Mouse (Mus musculus) heart, embryonic 16.5 days (tissue): ENCODE data around the gene Ror2. TPM values are rescaled to one million over a fixed set of nuclear protein-coding genes. Genes with fewer than 3 reads are reported as not detected.
A peak's percentile ranks its signal among the peaks of the same experiment; 100 is the strongest.

Experiments
- ATAC-seq: fragments of 200-750 bp; cut with Nextera tagmentation; replicated peaks from 2 replicates; pipeline ENCODE4 v1.8.0; 2017; ENCODE audit warnings: moderate number of reproducible peaks; ENCODE audit not compliant: insufficient read depth, low FRiP score; ENCODE audit errors: extremely low read depth
- H3K27ac ChIP-seq: fragments of 300-500 bp; sonication (generic); 2 replicates; pipeline ENCODE4 v1.5.1; 2014; ENCODE audit warnings: mild to moderate bottlenecking, low read length, control low read depth, moderate library complexity
- H3K27me3 ChIP-seq: fragments of 300-500 bp; sonication (generic); 2 replicates; pipeline ENCODE4 v1.6.1; 2014; ENCODE audit warnings: low read length, mixed read lengths; ENCODE audit not compliant: control insufficient read depth, insufficient read depth
- H3K36me3 ChIP-seq: fragments of 300-500 bp; sonication (generic); 2 replicates; pipeline ENCODE4 v1.6.1; 2014; ENCODE audit not compliant: control insufficient read depth, insufficient read depth
- H3K4me1 ChIP-seq: fragments of 300-500 bp; sonication (generic); 2 replicates; pipeline ENCODE4 v1.6.1; 2014; ENCODE audit warnings: low read length, mixed read lengths; ENCODE audit not compliant: control insufficient read depth, insufficient read depth
- H3K4me2 ChIP-seq: fragments of 300-500 bp; sonication (generic); 2 replicates; pipeline ENCODE4 v1.6.1; 2014; ENCODE audit warnings: low read depth, mild to moderate bottlenecking, control low read depth, low read length
- H3K4me3 ChIP-seq: fragments of 300-500 bp; sonication (generic); 2 replicates; pipeline ENCODE4 v1.5.1; 2014; ENCODE audit warnings: mild to moderate bottlenecking, control low read depth, low read length
- H3K9ac ChIP-seq: fragments of 300-500 bp; sonication (generic); 2 replicates; pipeline ENCODE4 v1.6.1; 2014; ENCODE audit warnings: low read length, control low read depth
- H3K9me3 ChIP-seq: fragments of 300-500 bp; sonication (generic); replicated peaks from 2 replicates; pipeline ENCODE4 v1.6.1; 2016; ENCODE audit warnings: low read length; ENCODE audit not compliant: control insufficient read depth
- WGBS: fragments of 180-500 bp; shearing (Covaris S2); extraction: QIAGEN DNeasy Blood & Tissue Kit; methylation state at CpG from one replicate; pipeline ENCODE4 v1.1.7; 2014; 5-methylcytosine and 5-hydroxymethylcytosine counted together
- polyA plus RNA-seq: library from polyadenylated mRNA; unstranded; fragments of >200 nt; fragmentation: Nextera tagmentation; extraction: Ambion mirVana; gene quantifications from 2 replicates; pipeline ENCODE4 v1.2.1, GENCODE M21; 2015

The Ror2 gene
- polyA plus RNA-seq, 1 experiment from 2014 or later, result 13.5 TPM

- Histone ChIP-seq H3K4me1 (peaks cover 52% of the 10 kb centered on the region), H3K4me2 (peak overlapping the region; percentile 41), H3K36me3 (no peaks in the 10 kb centered on the region), H3K9me3 (no peaks in the 10 kb centered on the region), H3K27ac (peak overlapping the region; percentile 69), H3K4me3 (no peak overlapping the region), H3K27me3 (no peaks in the 10 kb centered on the region), H3K9ac (peak overlapping the region; percentile 44; the same call in 1 of the 2 replicates)
- ATAC-seq, result no peak
- 86% methylated on average over 4 of the region's 4 CpGs for WGBS
Observed at GRCm38 (mm10) chr13:53267155-53267554, 18.8 kb downstream of the Ror2 start.

GRCm38 (mm10) chr13:53266543-53266951 lies 19.4 kb downstream of the Ror2 start:
- H3K36me3 ChIP-seq, result no peaks in the 10 kb centered on the region
- peak overlapping the region; percentile 69 for H3K27ac ChIP-seq
- no peak for ATAC-seq
- H3K9ac ChIP-seq, result 0 out of 2 replicates have a peak overlapping the region, but pooled peaks have one; percentile 44
- peak overlapping the region; percentile 41 for H3K4me2 ChIP-seq
- peaks cover 53% of the 10 kb centered on the region for H3K4me1 ChIP-seq
- H3K9me3 ChIP-seq, result no peaks in the 10 kb centered on the region
- WGBS, result 38% methylated on average over 8 of the region's 8 CpGs
- H3K27me3 ChIP-seq, result no peaks in the 10 kb centered on the region
- no peak overlapping the region for H3K4me3 ChIP-seq

- H3K9me3 ChIP-seq, result no peaks in the 10 kb centered on the region
- ATAC-seq, result no peak
- H3K4me1 ChIP-seq, result peaks cover 58% of the 10 kb centered on the region
- no peak overlapping the region for H3K9ac ChIP-seq
- H3K36me3 ChIP-seq, result no peaks in the 10 kb centered on the region
- WGBS, result 93% methylated on average over 4 of the region's 4 CpGs
- H3K4me2 ChIP-seq, result no peak overlapping the region
- H3K27ac ChIP-seq, result peak overlapping the region; percentile 19; the same call in 1 of the 2 replicates
- no peaks in the 10 kb centered on the region for H3K27me3 ChIP-seq
- H3K4me3 ChIP-seq, result no peak overlapping the region
Observed at GRCm38 (mm10) chr13:53264896-53265295, 21.0 kb downstream of the Ror2 start.

GRCm38 (mm10) chr13:53262509-53263250 lies 23.2 kb downstream of the Ror2 start:
- ATAC-seq, result peak; percentile 73
- H3K4me3 ChIP-seq, result no peak overlapping the region
- WGBS, result 25% methylated on average over 16 of the region's 16 CpGs
- H3K27me3 ChIP-seq, result no peaks in the 10 kb centered on the region
- H3K9ac ChIP-seq, result peak overlapping the region; percentile 63
- H3K4me1 ChIP-seq, result peaks cover 67% of the 10 kb centered on the region
- H3K27ac ChIP-seq, result peak overlapping the region; percentile 96
- H3K36me3 ChIP-seq, result no peaks in the 10 kb centered on the region
- peak overlapping the region; percentile 57 for H3K4me2 ChIP-seq
- no peaks in the 10 kb centered on the region for H3K9me3 ChIP-seq

GRCm38 (mm10) chr13:53261106-53261771 lies 24.7 kb downstream of the Ror2 start:
- Histone ChIP-seq H3K9ac (no peak overlapping the region), H3K27ac (peak overlapping the region; percentile 96), H3K4me2 (peak overlapping the region; percentile 42), H3K9me3 (no peaks in the 10 kb centered on the region), H3K36me3 (no peaks in the 10 kb centered on the region), H3K4me1 (peaks cover 67% of the 10 kb centered on the region), H3K4me3 (no peak overlapping the region), H3K27me3 (no peaks in the 10 kb centered on the region)
- peak; percentile 56; the same call in 1 of the 2 replicates for ATAC-seq
- 31% methylated on average over 8 of the region's 8 CpGs for WGBS

- WGBS, result 49% methylated on average over 8 of the region's 8 CpGs
- H3K4me3 ChIP-seq, result no peak overlapping the region
- no peak for ATAC-seq
- H3K27me3 ChIP-seq, result no peaks in the 10 kb centered on the region
- no peak overlapping the region for H3K9ac ChIP-seq
- H3K9me3 ChIP-seq, result no peaks in the 10 kb centered on the region
- peaks cover 63% of the 10 kb centered on the region for H3K4me1 ChIP-seq
- no peak overlapping the region for H3K27ac ChIP-seq
- H3K4me2 ChIP-seq, result no peak overlapping the region
- no peaks in the 10 kb centered on the region for H3K36me3 ChIP-seq
Observed at GRCm38 (mm10) chr13:53258943-53259342, 27.0 kb downstream of the Ror2 start.

GRCm38 (mm10) chr13:53258497-53258896 lies 27.4 kb downstream of the Ror2 start:
- Histone ChIP-seq H3K4me3 (no peak overlapping the region), H3K4me1 (peaks cover 61% of the 10 kb centered on the region), H3K27me3 (no peaks in the 10 kb centered on the region), H3K27ac (no peak overlapping the region), H3K4me2 (no peak overlapping the region), H3K36me3 (no peaks in the 10 kb centered on the region), H3K9ac (no peak overlapping the region), H3K9me3 (no peaks in the 10 kb centered on the region)
- 56% methylated on average over 4 of the region's 4 CpGs for WGBS
- no peak for ATAC-seq

- Histone ChIP-seq H3K4me3 (no peak overlapping the region), H3K36me3 (no peaks in the 10 kb centered on the region), H3K9me3 (no peaks in the 10 kb centered on the region), H3K27ac (no peak overlapping the region), H3K4me2 (no peak overlapping the region), H3K9ac (no peak overlapping the region), H3K27me3 (no peaks in the 10 kb centered on the region), H3K4me1 (peaks cover 27% of the 10 kb centered on the region)
- ATAC-seq, result no peak
- 85% methylated on average over 12 of the region's 12 CpGs for WGBS
Observed at GRCm38 (mm10) chr13:53253255-53253654, 32.7 kb downstream of the Ror2 start.
